Mouse (Mus musculus) heart, embryonic 11.5 days (tissue): ENCODE measurements around the gene Snrpf. TPM values are rescaled to one million over a fixed set of nuclear protein-coding genes. Genes with fewer than 3 reads are reported as not detected.
"Not testable (repeated sequence)": the region's sequence is repeated elsewhere in the genome, so short reads cannot be mapped to it uniquely, and the experiment has no call there.

Source experiments
- ATAC-seq: fragments of 200-750 bp; cut with Nextera tagmentation; replicated peaks from 2 replicates; pipeline ENCODE4 v1.8.0; 2017; ENCODE audit warnings: moderate library complexity; ENCODE audit not compliant: insufficient number of reproducible peaks, low FRiP score, low TSS enrichment
- H3K27ac ChIP-seq: fragments of 300-500 bp; sonication (generic); 2 replicates; pipeline ENCODE4 v1.5.1; 2014; ENCODE audit warnings: mild to moderate bottlenecking, low read depth, low read length
- H3K27me3 ChIP-seq: fragments of 300-500 bp; sonication (generic); 2 replicates; pipeline ENCODE4 v1.6.1; 2014; ENCODE audit warnings: mild to moderate bottlenecking, low read length, mixed read lengths; ENCODE audit not compliant: control insufficient read depth, insufficient read depth
- H3K36me3 ChIP-seq: fragments of 300-500 bp; sonication (generic); 2 replicates; pipeline ENCODE4 v1.6.1; 2014; ENCODE audit warnings: mild to moderate bottlenecking, low read length, moderate library complexity, mixed read lengths; ENCODE audit not compliant: control insufficient read depth, insufficient read depth
- H3K4me1 ChIP-seq: fragments of 300-500 bp; sonication (generic); 2 replicates; pipeline ENCODE4 v1.6.1; 2014; ENCODE audit warnings: low read length; ENCODE audit not compliant: control insufficient read depth, insufficient read depth
- H3K4me2 ChIP-seq: fragments of 300-500 bp; sonication (generic); 2 replicates; pipeline ENCODE4 v1.6.1; 2014; ENCODE audit warnings: mild to moderate bottlenecking, moderate library complexity
- H3K4me3 ChIP-seq: fragments of 300-500 bp; sonication (generic); 2 replicates; pipeline ENCODE4 v1.5.1; 2014; ENCODE audit warnings: low read depth, low read length
- H3K9ac ChIP-seq: fragments of 300-500 bp; sonication (generic); 2 replicates; pipeline ENCODE4 v1.6.1; 2014; ENCODE audit warnings: mild to moderate bottlenecking, low read depth, low read length, moderate library complexity
- H3K9me3 ChIP-seq: fragments of 300-500 bp; sonication (generic); replicated peaks from 2 replicates; pipeline ENCODE4 v1.6.1; 2016; ENCODE audit warnings: low read length; ENCODE audit not compliant: control insufficient read depth
- WGBS: fragments of 180-500 bp; shearing (Covaris S2); extraction: QIAGEN DNeasy Blood & Tissue Kit; methylation state at CpG from one replicate; pipeline ENCODE4 v1.1.7; 2014; ENCODE audit not compliant: insufficient replicate concordance; 5-methylcytosine and 5-hydroxymethylcytosine counted together
- polyA plus RNA-seq: library from polyadenylated mRNA; unstranded; fragments of >200 nt; fragmentation: Nextera tagmentation; extraction: Ambion mirVana; gene quantifications from 2 replicates; pipeline ENCODE4 v1.2.1, GENCODE M21; 2014

Gene Snrpf
- polyA plus RNA-seq, 1 experiment from 2014 or later: 98.2 TPM

GRCm38 (mm10) chr10:93567841-93568566 is 21.5 kb downstream of the Snrpf start:
- H3K4me1 ChIP-seq: no peaks in the 10 kb centered on the region
- H3K27me3 ChIP-seq: no peaks in the 10 kb centered on the region
- H3K27ac ChIP-seq: no peak overlapping the region
- no peak overlapping the region for H3K4me2 ChIP-seq
- H3K4me3 ChIP-seq: no peak overlapping the region
- no peak overlapping the region for H3K9ac ChIP-seq
- ATAC-seq: no peak
- no peaks in the 10 kb centered on the region for H3K9me3 ChIP-seq
- 81% methylated on average over 11 of the region's 11 CpGs for WGBS
- no peaks in the 10 kb centered on the region for H3K36me3 ChIP-seq

DNA sequence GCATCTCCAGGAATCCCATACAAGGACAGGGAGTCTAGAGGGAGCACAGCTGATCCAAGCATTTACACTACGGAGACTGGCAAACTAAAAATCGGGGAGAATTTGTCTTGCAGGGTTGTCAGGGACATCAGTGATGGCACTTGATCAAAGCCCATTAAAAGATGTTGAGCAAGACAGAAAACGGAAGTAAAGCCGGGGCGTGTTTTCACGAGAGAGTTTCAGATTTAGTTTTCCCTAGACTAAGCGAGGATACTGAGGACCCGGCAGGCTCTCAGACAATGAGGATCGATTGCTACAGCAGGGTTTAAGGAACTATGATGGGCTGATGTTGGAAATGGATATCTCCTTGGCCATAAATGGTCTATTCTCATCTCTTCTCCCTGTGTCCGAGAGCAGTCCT is 22.4 kb downstream of the Snrpf start:
- no peak overlapping the region for H3K9ac ChIP-seq
- no peak for ATAC-seq
- no peak overlapping the region for H3K4me3 ChIP-seq
- H3K36me3 ChIP-seq: no peaks in the 10 kb centered on the region
- no peaks in the 10 kb centered on the region for H3K4me1 ChIP-seq
- no peaks in the 10 kb centered on the region for H3K9me3 ChIP-seq
- H3K4me2 ChIP-seq: no peak overlapping the region
- WGBS: 86% methylated on average over 10 of the region's 10 CpGs
- H3K27me3 ChIP-seq: no peaks in the 10 kb centered on the region
- no peak overlapping the region for H3K27ac ChIP-seq

GRCm38 (mm10) chr10:93564518-93565090 is 24.9 kb downstream of the Snrpf start:
- Histone ChIP-seq H3K27ac (no peak overlapping the region), H3K4me1 (no peaks in the 10 kb centered on the region; the same call in 1 of the 2 replicates), H3K9me3 (no peaks in the 10 kb centered on the region), H3K36me3 (no peaks in the 10 kb centered on the region), H3K4me2 (no peak overlapping the region), H3K27me3 (no peaks in the 10 kb centered on the region), H3K9ac (no peak overlapping the region), H3K4me3 (no peak overlapping the region)
- no peak for ATAC-seq
- 79% methylated on average over 14 of the region's 14 CpGs for WGBS

DNA sequence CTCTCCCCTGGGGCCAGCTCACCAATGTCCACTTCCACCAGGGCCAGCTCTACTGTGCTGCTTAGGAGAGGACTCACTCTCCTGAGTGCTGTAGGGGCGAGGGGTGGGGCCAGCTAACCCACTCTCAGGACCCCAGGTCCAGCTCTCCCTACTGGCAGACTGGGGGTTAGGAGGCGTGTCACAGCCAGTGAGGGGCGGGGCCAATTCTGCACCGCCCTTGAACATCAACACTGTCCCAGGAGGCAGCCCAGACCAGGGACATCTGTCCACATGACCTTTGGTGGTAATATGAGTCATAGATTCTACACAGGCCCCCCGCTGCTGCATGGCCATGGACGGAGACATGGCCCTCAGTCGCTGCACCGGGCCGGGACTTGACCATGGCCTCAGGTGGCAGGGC is 29.7 kb downstream of the Snrpf start:
- Histone ChIP-seq H3K4me1 (no peaks in the 10 kb centered on the region; the same call in 1 of the 2 replicates), H3K36me3 (no peaks in the 10 kb centered on the region), H3K27me3 (no peaks in the 10 kb centered on the region), H3K9ac (no peak overlapping the region), H3K4me2 (no peak overlapping the region), H3K9me3 (no peaks in the 10 kb centered on the region), H3K27ac (no peak overlapping the region), H3K4me3 (no peak overlapping the region)
- peak; percentile 69; the same call in 1 of the 2 replicates for ATAC-seq
- 31% methylated on average over 9 of the region's 9 CpGs for WGBS

GRCm38 (mm10) chr10:93557971-93558370 is 31.5 kb downstream of the Snrpf start:
- ATAC-seq, H3K4me2 ChIP-seq, H3K4me3 ChIP-seq, H3K36me3 ChIP-seq, H3K27ac ChIP-seq, H3K9ac ChIP-seq, H3K4me1 ChIP-seq, H3K27me3 ChIP-seq, H3K9me3 ChIP-seq: not testable (repeated sequence)
- 72% methylated on average over 2 of the region's 2 CpGs for WGBS

DNA sequence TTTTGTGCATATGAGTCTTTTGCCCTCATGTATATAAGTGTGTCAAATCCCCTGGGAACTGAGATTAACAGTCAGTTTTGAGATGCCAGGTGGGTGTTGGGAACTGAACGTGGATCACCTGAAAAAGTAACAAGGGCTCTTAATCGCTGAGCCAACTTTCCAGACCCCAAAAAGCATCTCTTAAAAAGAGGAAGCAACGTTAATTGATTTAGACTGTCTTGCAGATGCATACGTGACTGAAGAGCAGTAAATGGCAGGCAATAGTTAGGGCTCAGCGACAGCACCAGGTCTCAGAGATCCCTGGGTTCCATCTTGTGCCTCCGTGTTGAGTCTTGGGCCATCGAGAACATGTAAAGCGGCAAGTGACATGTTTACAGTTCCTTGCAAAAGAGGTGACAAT is 36.9 kb downstream of the Snrpf start:
- H3K9ac ChIP-seq: no peak overlapping the region
- no peaks in the 10 kb centered on the region for H3K4me1 ChIP-seq
- no peaks in the 10 kb centered on the region for H3K27me3 ChIP-seq
- no peak for ATAC-seq
- H3K4me3 ChIP-seq: no peak overlapping the region
- H3K36me3 ChIP-seq: no peaks in the 10 kb centered on the region
- H3K4me2 ChIP-seq: no peak overlapping the region
- H3K27ac ChIP-seq: no peak overlapping the region
- WGBS: 72% methylated on average over 8 of the region's 8 CpGs
- H3K9me3 ChIP-seq: no peaks in the 10 kb centered on the region

- Histone ChIP-seq H3K4me2 (no peak overlapping the region), H3K27me3 (no peaks in the 10 kb centered on the region), H3K4me3 (no peak overlapping the region), H3K9me3 (no peaks in the 10 kb centered on the region), H3K4me1 (no peaks in the 10 kb centered on the region), H3K9ac (no peak overlapping the region), H3K36me3 (no peaks in the 10 kb centered on the region), H3K27ac (no peak overlapping the region)
- no peak for ATAC-seq
- 79% methylated on average over 10 of the region's 10 CpGs for WGBS
These were observed 39.7 kb downstream of the Snrpf start for GRCm38 (mm10) chr10:93549821-93550220.

DNA sequence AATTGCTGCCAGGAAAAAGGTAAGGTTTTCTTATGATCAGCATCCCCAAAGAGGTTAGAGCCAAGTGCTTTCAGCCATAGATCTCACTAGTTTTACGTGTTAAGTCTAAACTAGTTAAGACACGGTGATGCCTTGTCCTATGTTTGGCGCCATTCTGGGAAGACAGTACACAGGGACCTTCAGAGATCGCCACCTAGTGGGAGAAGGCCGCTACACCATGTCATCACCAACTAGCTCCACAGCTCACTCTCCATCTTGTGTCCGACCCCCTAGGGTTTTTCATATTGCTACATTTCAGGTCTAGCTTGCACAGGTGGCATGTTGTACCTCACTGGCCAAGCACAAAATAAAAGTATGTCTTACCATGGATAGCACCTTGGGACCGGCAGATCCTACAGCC is 40.5 kb downstream of the Snrpf start:
- no peak overlapping the region for H3K9ac ChIP-seq
- no peaks in the 10 kb centered on the region for H3K27me3 ChIP-seq
- H3K4me1 ChIP-seq: no peaks in the 10 kb centered on the region
- H3K36me3 ChIP-seq: no peaks in the 10 kb centered on the region
- H3K4me2 ChIP-seq: no peak overlapping the region
- ATAC-seq: no peak
- no peak overlapping the region for H3K27ac ChIP-seq
- H3K4me3 ChIP-seq: no peak overlapping the region
- no peaks in the 10 kb centered on the region for H3K9me3 ChIP-seq
- 12% methylated on average over 7 of the region's 7 CpGs for WGBS

DNA sequence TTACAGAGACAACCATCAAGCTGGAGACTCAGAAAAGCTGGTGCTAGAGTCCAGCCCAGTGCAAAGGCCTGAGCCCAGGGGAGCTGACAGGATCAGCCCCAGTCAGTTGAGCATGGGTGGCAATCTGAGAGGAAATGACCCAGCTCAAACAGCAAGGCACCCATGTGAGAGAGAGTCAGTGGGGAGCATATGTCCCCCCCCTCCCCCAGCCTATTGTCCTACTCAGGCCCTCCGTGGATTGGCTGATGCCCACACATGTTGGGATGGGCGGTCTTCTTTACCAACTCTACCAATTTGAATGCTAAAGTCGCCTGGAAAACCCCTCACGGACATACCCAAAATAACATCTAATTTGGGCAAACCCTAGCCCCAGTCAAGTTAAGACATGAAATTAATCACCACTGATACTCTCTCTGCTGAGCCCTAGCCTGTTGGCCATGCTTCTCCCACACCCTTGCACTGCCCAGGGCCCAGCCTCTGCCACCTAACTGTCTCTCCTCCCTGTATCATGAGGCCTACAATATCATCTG is 41.7 kb downstream of the Snrpf start:
- ATAC-seq: no peak
- no peak overlapping the region for H3K4me2 ChIP-seq
- no peak overlapping the region for H3K27ac ChIP-seq
- no peak overlapping the region for H3K4me3 ChIP-seq
- no peaks in the 10 kb centered on the region for H3K9me3 ChIP-seq
- H3K4me1 ChIP-seq: no peaks in the 10 kb centered on the region
- WGBS: 80% methylated on average over 4 of the region's 4 CpGs
- H3K36me3 ChIP-seq: no peaks in the 10 kb centered on the region
- H3K9ac ChIP-seq: no peak overlapping the region
- H3K27me3 ChIP-seq: no peaks in the 10 kb centered on the region
